Mouse (Mus musculus) left cerebral cortex, adult 18-20 months (tissue): ENCODE measurements around the gene Hist2h3c2. TPM values are rescaled to one million over a fixed set of nuclear protein-coding genes. Genes with fewer than 3 reads are reported as not detected.
"Not testable (repeated sequence)": the region's sequence is repeated elsewhere in the genome, so short reads cannot be mapped to it uniquely, and the experiment has no call there.

Source experiments
- DNase-seq, 2 experiments: peaks; one replicate each; pipeline ENCODE4 v3.0.0; 2021 to 2022; ENCODE audit warnings: low spot score in 2 of 2, mixed read lengths in 1 of 2
- total RNA-seq, 2 experiments: library from RNA; stranded (reverse); gene quantifications; 2 replicates each; pipeline ENCODE4 v1.2.3; 2021

Gene Hist2h3c2
- total RNA-seq, 2 experiments from 2014 or later: 3.8 to 4.1 TPM

DNA sequence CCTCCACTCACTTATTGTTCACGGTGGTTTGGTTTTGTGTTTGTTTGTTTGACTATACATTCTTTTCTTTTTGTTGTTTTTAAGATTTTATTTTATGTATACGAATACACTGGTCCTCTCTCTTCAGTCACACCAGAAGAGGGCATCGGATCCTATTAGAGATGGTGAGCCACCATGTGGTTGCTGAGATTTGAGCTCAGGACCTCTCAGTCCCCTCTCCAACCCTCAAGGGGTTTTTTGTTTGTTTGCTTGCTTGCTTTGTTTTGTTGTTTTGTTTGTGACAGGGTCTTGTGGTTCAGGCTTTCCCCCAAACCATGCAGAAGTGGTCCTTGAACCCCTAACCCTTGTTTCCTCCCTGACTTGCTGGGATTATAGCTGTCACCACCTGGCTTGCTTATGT is 22.7 kb upstream of the Hist2h3c2 start:
- DNase-seq: no peak

DNA sequence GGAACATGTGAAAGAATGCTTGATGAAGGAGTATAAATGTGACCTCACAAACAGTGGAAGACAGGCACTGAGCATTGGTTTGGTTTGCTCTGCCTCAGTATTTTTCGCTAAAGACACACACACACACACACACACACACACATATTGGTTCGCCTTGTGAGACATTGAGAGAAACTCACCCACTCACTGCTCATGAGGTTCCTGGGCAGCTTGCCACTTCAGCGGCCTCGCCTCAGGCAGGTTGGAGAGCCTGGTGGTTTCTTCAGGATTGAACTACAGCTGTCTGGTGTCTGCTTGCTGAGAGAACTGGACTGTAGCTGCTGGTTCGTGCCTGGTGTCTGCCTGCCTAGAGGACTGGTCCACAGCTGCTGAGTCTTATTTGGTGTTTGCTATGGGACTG is 21.3 kb upstream of the Hist2h3c2 start:
- peak; percentile 17 to 34 for DNase-seq

DNA sequence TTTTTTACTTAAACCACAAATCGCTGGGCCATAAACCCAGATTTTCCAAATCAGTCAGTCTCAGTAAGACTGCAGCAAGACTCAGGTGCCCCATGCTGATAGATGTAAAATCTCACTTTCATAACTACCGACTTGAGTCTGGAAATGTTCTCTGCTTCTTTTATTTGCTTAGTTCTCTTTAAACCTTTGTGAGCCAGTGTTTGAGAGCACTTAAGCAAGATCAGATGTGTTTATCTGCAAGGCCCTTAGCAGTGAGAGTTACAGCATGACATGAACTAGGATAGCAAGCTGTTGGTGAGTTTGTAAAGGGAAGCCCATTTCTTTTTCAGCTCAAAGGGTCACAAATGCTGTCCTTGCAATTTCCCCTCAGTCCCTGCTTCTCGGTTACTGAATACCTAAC is 18.3 kb upstream of the Hist2h3c2 start:
- no peak for DNase-seq

DNA sequence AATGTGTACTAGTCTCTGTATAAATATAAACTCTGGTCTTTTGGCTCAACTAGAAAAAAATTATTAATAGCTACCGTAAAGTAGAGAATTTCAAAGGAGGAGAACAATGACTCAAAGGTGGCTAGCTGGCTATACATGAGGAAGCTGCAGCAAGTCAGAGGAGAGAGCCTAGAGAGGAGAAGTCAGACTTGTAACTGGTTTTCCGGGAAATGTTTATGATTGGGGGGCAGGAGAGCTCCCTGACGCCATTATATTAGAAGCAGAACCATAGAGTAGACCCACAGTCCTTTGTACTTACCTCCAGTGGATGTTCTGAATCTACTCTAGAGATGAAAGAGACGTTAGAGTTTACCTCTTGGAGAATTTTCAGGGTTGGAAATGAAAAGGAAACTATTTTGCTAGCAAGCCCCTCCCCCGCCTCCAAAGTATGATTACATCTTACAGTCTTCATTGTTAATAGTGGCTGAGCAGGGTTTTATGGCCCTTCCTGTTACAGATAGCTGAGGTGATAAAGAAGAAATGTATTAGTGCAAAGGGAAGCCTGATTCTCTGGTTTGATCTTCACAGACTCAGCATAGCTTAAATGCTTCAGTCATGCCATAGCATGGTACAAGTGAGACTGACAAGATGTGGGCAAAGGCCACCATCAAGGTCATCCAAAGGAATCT is 17.1 kb upstream of the Hist2h3c2 start:
- DNase-seq: no peak

DNA sequence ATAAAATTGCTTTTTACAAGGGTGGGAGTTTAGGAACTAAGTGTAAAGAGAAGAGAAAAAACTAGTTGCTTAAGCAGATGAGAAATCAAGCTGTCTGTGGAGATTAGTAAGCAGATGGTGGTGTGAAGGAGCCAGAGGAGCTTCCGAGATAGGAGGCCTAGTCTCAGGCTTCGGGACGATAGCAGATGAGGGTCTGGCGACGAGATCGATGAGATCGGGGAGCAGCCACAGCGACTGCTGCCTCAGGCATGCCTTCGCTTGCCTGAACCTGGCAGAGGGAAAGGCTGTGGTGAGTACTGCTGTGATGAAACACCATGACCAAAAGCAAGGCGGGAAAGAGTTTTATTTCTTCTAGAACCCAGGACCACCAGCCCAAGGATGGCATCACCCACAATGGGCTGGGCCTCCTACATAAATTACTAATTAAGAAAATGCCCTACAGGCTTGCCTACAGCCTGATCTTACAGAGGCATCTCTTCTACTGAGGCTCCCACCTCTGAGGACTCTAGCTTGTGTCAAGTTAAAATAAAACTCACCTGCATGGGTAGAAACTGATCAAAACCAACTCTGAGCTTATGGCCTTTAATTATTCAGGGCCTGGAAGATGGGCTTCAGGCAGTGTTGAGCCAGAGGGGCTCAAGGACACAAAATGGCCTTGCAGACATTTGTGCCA is 15.9 kb upstream of the Hist2h3c2 start:
- no peak for DNase-seq

DNA sequence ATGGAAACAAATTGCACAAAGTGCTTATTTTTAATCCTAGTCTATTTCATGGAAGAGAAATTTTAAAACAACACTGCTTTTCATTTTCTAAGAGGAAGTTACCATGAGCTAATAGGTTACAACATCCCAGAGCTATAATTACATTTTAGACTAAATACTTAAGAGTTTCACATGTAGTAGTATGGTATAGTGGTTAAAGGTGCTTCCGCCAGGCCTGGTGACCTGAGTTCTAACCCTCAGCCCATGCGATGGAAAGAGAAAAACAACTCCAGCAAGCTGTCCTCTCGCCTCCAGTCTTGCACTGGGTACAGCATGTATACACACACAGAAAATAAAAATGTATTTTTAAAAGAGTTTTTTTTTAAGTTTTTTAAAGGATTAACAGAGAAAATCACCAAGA is 12.9 kb upstream of the Hist2h3c2 start:
- DNase-seq: no peak

DNA sequence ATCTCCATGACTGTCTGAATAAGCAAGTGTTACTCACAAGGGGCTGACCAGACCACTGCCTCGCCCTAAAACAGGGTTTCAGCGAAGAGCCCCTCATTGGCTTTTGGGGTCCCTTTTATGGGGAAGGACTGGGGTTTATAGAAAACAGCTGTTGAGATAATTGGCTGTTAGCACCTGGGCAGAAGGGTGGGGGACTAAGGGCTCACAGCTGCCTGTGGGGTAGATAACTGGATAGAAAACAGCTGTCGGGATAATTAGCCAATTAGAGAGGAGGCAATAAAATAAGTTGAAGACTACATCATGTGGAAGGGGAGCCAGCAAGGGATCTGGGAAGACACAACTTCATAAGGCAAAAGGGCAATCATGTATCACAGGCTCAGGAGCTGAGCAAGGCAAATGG is 12.0 kb upstream of the Hist2h3c2 start:
- DNase-seq: no peak

DNA sequence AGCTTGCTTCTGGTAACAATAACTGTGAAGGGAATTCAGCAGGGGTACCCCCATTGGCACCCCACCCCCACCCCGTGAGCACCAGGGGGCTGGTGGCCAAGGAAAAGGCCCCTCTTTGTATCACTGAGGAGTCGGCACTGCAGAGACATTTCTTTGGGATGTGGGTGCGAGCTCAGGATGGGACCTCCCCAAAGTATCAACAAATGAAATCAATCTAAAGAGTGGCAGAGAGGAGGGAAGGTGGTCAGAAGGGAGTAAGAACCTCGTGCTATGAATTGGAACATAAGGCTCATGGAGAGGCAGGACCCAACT is 10.1 kb upstream of the Hist2h3c2 start:
- DNase-seq: no peak

DNA sequence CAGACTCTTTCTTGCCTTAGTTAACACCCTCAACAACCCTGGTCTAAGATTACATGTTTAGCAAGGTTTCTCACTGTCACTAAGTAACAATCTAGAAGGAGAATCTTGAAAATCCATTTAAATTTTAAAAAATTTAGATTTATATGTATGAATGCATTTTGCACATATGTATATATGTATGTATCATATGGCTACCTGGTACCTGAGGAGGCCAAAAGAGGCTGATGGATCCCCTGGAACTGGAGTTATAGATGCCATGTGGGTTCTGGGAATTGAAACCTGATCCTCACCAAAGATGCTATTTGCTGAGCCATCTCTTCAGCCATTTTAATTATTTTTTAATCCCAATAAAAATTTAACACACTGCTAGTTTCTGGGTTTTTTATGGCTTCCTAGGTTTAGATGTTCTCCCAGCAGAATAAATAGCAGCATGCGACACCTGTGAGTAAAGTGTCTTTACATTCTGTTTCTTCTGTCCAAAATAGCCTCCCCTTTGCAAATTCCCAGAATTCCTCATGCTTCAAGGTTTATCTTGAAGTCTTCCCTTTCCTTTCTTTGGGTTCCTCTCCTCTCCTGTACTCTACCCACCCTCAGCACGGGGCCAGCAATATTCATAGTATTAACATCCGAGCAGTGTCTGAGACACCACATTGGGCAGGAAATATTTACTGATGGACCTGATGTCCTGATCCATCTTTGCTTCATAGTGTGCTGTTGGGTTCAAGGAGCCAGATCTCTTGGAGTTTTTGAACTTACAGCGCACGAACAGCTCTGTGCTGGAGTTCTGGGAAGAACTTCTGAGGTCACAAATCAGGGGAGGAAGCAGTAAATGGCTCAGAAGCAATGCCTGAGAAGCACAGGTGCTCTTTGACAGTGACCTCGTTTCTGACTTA is 9.5 kb upstream of the Hist2h3c2 start:
- DNase-seq: no peak

DNA sequence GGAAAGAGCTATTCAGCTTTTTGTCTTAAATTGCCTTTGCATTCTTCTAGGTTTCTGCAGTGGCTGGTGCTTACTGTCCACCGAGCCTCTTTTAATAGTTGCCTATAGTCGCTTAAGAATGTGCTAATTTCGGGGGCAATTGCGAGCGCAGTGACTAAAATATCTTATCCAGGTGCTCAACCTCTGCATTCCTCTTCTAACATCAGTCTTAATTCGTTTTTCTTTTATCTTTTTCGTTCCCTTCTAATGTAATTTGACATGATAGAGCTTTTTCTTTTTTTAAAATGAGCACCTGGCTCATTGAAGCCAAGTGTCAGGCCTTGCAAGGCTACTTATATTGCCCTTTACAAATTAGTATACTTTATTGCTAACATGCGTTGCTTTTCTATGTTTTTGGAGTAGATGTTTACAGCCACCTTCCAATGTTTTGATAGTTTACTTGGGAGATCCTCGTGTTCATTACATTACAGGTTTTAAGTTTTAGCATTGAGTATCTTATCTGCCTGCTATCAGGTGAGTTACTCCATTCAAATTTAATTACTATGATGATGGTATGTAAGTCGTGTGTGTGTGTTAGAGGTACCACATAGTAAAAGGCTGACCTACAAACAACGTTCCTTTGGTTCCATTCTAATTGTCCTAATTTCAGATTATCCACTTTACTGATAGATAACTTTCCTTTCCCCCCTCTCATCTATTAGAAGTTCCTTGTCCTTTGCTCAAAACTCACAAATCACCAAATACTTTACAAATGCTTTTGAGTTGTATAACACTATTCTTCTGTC is 8.6 kb upstream of the Hist2h3c2 start:
- DNase-seq: no peak

DNA sequence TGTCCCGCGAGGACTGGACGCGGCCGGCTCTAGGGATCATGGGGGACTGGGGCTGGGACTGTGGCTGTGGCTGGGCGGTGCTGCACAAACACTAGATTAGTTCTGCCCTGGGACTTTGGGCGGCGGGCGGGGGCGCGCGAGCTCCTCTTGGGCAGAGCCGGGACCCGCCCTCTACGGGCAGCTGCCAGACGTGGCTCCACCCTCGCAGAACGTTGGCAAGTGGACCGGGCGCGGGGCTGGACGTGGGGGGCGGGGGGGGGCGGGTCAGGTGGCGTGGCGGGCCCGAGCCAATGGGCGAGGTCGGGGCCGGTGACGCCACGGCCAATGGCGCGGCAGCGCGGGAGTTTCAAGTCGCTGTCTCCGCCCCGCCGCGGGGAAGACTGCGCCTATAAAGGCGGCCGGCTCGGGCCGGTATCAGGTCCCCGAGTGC is 7.5 kb upstream of the Hist2h3c2 start, which contains the start of gene Hist2h3c1:
Gene Hist2h3c1, plus strand, starts transcription at position 259 of the 430 bp plus-strand sequence.
- DNase-seq: not testable (repeated sequence)

DNA sequence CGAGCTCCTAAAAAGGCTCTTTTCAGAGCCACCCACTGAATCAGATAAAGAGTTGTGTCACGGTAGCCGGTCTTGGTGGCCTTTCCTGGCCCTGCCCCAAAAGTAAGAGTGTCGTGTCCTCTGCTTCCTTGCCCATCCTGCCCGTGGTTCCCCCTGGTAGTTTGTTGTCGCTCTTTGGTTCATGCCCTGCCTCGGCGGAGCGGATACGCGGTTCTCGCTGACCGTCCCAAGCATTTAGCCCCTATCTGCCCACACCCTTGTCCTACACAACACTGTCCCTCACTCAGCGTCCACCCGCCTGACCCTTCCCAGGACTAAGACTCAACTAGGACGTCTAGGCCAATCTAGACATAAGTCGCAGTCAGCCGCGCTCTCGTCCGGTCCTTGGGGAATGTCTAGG is 7.1 kb upstream of the Hist2h3c2 start:
- not testable (repeated sequence) for DNase-seq

DNA sequence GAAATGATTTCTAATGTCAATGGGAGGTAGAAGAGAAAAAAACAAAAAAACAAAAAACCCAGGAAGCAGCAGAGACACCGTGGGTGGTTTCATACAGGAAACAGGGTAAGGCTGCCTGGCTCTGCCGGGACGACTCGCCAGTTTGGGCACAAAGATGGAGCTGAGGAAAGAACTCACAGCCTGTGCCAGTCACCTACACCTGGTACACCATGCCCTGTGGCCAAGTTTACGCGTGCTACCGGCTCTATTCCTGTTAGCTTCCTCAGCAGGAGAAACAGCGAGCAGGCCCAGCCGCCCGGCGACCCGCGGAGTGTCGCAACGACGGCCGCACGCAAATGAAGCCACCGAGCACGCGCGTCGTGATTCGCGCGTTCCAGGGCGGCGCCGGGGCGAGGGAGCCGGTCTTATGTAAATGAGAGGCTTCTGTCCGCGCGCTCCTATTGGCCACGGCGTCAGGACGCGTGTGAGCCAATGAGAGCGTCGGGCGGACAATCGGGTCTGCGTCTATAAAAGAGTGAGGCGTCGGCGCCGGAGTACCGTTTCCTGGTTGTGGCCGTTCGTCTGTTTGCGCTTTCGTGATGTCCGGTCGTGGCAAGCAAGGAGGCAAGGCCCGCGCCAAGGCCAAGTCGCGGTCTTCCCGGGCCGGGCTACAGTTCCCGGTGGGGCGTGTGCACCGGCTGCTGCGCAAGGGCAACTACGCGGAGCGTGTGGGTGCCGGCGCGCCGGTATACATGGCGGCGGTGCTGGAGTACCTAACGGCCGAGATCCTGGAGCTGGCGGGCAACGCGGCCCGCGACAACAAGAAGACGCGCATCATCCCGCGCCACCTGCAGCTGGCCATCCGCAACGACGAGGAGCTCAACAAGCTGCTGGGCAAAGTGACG is 6.3 kb upstream of the Hist2h3c2 start, which contains the start of gene Hist2h2aa1:
Gene Hist2h2aa1, plus strand, starts transcription at position 495 of the 884 bp plus-strand sequence.
- peak; percentile 75 to 81 for DNase-seq

DNA sequence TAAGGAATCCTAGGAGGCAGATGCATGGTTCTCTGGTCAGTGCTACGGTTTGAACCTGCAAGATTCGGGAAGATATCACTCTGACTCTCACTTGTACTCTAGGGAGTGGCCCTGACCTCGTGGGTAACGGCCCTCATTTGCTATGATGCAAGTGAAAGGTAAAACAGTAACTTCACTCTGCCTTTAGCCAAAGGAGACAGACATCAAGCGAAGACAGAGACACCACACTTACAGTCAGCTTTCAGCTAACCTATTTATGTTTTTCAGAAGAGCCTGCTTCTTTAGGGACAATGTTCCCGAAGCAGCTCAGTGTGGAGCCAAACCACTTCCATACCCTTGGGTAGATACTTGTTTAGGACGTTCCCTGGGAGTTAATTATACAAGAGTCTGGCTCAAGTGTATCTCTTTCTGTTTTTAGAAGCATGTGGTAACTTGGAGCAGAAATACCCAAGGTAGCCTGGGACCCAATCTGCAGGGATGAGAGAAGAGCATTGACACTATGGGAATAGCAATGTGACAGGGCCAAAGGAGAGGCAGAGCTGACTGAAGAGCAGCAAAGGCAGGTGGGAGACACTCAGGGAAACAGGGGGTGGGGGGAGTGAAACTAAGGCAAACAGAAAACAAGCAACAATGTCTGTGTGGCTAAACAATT is 5.1 kb upstream of the Hist2h3c2 start:
- DNase-seq: no peak

DNA sequence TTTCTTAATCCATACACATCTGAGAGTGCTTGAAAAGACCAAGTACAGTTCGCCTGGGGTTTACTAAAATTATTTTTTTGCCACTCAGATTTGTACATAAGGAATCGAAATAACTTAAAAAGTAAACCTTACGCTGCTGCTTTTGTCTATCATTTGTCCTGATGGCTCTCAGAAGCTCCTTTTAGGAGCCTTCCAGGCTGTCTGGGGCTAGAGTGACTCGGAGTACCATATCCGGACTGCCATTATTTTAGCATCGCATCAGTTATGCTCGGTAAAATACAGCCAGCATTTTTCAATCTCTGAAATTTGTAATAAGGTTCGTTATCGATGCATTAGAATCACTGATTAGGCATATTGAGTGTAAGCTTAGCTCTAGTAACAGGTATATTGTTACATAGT is 1.9 kb upstream of the Hist2h3c2 start:
- no peak for DNase-seq

DNA sequence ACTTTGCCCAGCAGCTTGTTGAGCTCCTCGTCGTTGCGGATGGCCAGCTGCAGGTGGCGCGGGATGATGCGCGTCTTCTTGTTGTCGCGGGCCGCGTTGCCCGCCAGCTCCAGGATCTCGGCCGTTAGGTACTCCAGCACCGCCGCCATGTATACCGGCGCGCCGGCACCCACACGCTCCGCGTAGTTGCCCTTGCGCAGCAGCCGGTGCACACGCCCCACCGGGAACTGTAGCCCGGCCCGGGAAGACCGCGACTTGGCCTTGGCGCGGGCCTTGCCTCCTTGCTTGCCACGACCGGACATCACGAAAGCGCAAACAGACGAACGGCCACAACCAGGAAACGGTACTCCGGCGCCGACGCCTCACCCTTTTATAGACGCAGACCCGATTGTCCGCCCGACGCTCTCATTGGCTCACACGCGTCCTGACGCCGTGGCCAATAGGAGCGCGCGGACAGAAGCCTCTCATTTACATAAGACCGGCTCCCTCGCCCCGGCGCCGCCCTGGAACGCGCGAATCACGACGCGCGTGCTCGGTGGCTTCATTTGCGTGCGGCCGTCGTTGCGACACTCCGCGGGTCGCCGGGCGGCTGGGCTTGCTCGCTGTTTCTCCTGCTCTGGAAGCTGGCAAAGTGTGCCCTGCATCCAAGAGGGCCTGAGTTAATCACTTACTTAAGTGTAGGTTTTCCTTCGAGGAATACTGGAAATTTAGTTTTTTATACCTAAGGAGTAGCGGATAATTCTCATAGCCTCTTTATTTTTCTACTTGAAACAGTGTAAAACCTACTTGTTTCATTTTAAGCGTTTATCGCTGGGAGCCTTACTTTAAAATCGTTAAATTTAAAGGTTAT is 1.2 kb upstream of the Hist2h3c2 start, which contains the start of gene Hist2h2aa2:
Gene Hist2h2aa2, minus strand, starts transcription at position 328 of the 850 bp plus-strand sequence.
- DNase-seq: peak; percentile 95 to 98

DNA sequence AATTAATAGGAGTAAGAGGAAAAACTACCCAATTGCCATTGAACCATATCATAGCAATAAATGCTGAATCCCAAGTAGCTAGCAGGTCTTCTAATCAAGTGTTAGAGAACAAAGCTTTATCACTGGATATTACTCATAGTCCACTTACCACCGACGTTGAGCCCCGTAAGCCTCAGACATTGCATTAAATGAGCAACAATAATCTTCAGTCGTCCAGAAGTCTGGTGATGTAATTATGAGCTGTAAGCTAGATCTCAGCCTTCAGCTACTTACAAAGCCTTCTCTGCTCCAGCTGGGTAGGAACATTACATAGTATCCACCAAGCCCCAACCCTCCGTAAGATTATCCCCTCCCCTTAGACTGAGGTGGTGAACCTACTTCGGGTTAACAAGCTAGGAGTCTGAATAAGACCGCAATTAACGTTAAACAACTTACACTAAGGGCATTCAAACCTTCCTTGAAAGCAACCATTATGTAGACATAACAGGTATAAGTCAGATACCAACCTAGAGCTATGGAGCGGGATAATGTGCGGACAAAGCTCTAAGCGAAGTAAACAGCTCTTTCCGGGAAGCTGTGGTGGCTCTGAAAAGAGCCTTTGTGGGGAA is 919 bp downstream of the Hist2h3c2 start:
- no peak for DNase-seq

DNA sequence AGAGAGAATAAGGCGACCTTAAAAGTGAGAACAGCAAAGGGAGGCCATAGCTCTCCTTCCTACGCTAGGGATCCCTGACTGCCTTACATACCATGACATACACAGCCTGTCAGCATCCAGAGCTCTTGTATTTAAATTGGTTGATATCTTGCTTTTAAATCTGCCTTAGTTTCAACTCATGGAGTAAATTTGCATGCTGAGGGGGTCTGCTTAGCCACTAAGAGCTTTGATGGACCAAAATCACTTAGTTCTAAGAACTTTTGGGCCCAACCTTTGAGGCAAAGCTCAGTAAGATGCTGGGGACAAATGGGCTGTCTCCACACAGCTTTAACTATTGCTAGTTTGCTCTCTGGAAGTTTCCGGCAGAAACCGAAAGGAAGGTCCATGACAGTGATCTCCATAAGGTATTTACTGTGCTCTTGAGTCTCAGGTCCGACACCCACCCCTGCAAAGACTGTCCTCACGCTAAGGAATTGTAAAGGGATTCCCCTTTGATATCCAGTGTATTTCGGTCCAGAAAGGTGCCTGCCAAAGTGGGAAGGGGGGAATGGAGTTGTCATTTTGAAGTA is 1.5 kb downstream of the Hist2h3c2 start:
- no peak for DNase-seq
